Mouse (Mus musculus) megakaryocyte progenitor cell, adult 5-6 weeks (primary cell): ENCODE data around the gene Plce1. TPM values are rescaled to one million over a fixed set of nuclear protein-coding genes. Genes with fewer than 3 reads are reported as not detected.

Experiments
- ATAC-seq: replicated peaks from 2 replicates; pipeline ENCODE4 v1.8.0; 2016; ENCODE audit warnings: mild to moderate bottlenecking, moderate TSS enrichment, inconsistent platforms; ENCODE audit not compliant: poor library complexity
- total RNA-seq, 2 experiments: library from RNA; stranded (forward) in 1 of 2; stranded (reverse) in 1 of 2; fragments of 157-497, 149-512 nt in 1 of 2; fragments of 200-1000 nt in 1 of 2; gene quantifications; 2 replicates each; pipeline versions ENCODE4 v1.2.3 to v1.2.4; 2015 to 2017

The Plce1 gene
- total RNA-seq, 2 experiments from 2014 or later, result 0.08 TPM; not detected in 1

DNA sequence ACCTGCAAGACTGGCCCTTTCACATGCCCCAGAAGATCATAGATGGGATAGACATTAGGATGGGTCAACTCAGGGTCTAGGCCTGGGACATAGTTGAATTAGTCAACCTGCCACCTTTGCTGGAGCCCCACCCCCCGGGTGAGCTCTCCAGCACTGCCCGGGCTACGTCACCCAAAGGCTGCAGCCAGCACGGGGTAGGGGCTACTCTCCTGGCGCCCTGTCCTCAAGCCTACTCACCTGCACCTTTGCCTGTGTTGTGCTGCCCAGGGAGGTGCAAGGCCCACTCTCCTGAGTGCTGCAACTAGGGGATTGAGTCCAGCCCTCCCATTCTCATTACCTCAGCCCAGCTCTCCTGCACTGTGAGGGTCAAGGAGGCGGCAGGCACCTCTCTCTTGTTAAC is 225.5 kb downstream of the Plce1 start:
- no peak for ATAC-seq

DNA sequence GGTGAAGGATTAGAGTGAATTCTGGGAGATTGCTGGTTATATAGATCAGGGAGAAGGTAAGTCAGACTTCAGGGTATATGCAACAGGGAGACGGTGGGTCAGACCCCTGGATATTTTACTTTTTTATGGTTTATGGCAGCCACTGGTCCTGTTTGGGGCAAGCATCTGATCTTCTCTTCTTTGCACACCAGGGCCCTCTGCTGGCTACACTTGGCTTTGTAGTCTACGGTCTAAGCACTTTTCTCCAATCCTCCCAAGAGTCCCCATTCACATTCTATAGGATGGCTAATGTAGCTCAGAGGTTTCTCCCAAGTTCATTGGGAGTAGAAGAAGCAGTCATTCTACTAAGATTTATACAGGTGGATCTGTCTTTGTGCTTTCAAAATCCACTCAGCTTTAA is 228.5 kb downstream of the Plce1 start:
- ATAC-seq, result no peak

DNA sequence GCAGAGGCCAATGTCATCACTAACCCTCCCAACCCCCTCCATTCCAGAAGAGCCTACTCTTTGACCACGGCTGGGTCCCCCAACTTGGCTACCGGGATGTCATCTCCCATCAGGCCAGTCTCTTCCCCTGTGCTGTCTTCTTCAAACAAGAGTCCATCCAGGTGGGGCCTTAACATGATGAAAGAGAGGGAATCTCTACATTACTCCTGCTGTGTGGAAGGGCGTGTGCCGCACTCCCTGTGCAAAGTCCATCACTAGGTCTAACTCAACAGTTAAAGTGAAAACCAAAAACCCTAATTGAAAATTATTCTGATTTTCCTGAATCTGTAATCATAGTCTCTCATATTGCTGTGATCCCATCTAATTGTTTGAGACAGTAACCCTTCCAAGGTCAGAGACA is 240.9 kb downstream of the Plce1 start:
- ATAC-seq, result no peak

DNA sequence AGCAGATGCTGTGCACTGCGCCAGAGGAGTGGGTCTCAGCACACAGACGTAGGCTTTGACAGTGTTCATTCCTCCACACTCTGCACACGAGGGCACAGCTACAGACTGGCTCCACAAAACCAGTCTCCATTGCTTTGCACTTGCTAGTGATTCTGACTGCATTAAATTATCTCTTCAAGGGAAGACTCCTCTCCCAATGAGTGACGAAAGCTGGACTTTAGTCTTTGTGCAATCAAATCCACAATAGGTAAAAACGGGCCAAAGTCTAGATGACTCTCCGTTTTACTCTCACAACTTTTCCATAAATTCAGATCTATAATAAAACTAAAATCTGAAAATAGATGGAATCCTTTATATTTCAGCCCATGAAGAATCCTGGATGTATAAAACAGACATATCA is 242.1 kb downstream of the Plce1 start:
- ATAC-seq, result no peak

DNA sequence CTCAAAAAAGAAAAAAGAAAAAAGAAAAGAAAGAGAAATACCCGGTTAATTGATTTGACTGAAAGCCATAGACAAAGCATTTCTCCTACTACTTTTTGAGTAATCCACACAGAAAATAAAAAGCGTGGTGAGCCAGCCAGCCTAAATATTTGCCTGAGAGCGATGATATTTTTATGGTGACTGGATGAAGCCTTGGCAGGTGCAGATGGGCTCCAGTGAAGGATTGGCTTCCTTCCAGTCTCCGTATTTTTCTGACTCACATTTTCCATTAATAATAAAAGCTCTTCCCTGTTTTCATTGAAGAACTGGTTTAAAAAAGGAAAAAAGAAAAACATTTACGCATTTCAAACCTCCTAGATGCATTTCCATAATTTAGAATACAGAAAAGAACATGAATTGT is 243.1 kb downstream of the Plce1 start:
- ATAC-seq, result no peak

DNA sequence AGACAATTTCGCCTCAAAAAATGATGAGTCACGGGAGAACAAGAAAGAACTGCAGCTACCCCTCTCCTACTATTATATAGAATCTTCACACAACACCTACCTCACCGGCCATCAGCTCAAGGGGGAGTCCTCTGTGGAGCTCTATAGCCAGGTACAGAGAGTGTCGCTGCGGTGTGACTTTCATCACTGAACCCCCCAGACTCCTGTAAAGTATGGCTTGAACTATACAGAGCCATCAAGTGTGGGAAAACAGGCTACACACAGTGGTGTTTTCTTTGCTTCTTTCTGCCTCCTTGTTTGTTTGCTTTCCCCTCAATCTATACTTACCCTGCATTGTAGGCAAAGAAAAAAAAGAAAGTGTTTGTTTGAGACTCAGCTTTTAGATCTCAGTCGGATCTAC is 247.9 kb downstream of the Plce1 start:
- no peak for ATAC-seq

DNA sequence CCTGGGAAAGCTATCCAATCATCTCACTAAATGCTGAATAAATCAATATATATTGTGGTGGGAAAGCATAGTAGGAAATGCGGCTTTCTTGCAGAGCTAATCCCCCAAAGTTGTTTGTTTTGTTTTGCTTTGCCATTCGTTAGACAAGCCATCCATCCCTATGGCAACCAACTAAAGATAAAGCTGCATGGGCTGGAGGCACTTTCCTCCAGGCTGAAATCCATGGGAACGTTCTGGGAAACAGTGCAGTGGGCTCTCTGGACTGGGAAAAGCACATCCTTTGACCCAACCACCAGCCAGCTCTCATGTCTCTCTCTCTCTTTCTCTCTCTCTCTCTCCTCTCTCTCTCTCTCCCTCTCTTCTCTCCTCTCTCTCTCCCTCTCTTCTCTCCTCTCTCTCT is 248.4 kb downstream of the Plce1 start:
- no peak for ATAC-seq

DNA sequence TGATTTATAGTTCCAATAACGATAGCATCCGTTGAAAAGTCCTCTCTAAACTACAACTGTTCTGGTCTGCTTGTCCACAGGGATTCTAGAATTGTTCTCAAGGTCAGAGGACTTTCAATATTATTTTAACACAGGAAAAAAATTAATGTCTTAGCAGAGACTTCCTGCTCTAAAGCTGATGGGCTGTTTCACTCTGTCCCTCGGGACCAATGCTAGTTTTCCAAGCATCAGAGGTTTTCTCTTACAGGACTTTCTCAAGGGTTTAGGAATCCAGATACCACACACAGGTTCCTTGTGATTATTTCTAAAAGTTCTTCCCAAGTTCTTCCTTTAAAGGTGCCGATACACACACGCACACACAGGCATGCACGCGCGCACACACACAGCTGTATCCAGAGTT is 263.6 kb downstream of the Plce1 start:
- no peak for ATAC-seq

DNA sequence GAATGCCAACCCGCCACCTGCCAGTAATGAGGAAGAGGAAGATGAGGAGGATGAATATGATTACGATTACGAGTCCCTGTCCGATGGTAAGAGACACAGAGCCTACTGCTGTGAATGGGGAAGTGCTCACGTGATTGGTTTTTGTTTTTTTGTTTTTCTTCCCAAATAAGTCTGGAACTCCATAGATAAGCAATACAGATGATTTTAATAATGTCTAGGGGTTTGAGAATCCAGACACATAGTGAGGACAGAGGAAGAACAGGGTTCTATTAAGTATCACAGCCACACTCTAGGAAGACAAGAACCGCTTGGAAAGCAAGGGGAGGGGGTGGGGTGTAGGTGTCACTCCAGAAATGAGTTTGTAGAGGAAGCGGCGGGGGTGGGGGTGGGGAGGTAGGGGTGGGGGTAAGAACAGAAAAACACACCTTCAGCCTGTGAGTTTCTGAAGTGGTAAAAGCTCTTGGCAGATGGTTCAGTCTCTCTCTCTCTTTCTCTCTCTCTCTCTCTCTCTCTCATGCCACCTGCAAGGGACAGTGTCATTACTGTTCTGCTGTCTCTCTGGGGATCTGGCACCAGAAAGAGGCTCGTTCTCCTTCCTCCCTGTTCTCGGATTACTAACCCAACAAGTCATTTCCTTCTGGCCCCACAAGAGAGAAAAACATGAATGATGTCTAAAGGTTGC is 265.0 kb downstream of the Plce1 start:
- no peak for ATAC-seq

DNA sequence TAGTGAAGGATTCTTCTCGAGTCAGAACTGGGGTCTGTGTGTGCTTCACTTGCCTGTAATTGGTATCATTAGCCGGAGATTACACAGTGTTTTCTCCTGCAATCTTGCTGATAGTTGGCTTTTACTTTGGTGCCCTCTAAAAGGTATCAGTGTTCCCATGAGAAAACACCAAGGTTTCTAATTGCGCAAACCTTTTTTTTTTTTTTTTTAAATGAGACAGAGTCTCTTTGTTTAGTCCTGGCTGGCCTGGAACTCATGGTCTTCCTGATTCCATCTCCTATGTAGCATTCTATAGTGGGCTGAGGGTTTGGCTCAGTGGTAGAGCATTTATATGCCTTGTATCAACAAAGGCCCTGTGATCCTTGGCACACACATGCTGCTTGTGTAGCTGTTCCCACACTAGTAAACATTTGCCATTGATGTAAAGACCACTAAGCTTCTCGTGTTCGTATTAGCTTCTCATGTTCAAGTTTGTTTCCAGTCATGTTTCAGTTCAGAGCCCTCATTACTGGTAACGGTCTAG is 265.6 kb downstream of the Plce1 start:
- no peak for ATAC-seq

DNA sequence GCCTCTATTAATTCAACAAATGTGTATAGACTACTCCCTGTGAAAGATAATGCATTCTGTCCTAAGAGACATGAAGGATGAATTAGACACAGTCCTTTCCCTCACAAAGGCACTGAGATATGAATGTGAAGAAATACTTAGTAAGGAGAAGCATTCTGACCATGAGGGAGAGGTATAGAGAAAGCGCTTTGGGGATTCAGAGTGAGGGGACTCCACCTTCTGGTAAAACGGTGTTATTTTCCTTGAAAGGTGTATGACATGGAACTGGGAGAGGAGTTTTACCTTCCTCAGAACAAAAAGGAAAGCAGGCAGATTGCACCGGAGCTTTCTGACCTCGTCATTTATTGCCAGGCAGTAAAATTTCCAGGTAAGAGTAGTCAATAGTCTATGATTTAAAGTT is 269.3 kb downstream of the Plce1 start:
- ATAC-seq, result no peak

DNA sequence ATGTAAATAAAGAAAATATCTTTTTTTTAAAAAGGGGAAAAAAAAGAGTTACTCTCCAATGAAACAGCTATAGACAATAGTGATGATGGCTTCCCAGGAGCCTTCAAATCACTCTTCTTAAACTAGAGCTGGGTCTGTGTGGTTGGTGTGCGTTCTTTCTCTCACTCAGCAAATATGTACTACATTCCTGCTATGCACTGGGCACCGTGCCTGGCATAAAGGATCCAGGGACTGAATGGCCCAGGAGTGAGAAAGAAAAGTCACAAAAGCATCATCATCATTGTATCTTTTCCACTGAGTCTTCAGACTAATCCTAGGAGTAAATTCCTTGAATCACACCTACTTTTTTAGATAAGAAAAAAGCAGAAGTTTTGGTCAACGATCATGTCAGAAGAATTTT is 276.3 kb downstream of the Plce1 start:
- no peak for ATAC-seq

DNA sequence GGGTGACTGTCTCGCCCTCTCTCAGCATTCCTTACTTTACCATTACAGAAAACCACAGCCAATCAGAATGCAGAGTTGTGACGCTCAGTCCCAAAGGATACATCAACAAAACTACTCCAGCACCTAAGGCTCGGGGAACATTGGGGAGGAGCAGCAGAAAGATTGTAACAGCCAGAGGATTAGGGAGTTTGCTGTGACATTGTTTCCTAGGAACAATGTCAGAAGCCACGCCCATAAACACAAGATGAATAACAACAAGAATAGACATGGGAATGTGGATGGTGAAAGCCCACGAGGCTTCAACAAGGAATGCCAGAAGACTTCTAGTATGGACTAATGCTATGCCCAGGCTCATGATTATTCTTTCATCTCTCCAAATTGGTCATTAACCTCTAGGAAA is 277.1 kb downstream of the Plce1 start:
- ATAC-seq, result no peak

DNA sequence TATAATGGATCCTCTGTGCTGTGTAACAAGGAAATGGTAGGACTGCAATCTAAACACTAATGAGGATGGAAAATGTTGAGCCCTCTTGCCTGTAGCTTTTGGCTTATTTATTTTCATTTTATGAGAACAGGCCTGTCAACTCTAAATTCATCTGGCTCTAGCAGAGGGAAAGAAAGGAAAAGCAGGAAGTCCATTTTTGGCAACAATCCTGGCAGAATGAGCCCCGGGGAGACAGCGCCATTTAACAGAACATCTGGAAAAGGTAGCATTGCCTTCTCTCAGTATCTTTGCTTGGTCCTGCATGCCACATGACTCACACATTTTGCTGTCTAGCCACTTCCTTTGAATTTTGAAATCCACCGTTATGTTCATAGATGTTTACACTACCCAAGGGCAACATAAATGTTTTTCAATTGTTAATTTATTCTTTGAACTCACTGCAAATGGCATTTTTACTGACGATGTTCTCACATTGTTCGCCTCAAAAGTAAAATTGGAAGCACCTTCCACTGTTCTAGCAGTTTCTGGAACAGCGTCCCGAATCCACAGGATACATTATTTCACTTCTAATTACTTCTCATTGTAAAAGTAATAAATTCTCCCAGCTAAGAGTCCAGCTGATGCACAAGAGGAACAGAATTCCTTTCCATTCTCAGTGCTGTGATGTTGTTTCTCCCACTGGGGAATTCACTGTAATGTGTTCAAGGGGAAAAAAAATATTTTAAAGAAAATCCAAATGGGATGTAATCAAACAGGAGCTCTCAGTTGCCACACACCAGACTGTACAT is 278.0 kb downstream of the Plce1 start:
- ATAC-seq, result no peak

DNA sequence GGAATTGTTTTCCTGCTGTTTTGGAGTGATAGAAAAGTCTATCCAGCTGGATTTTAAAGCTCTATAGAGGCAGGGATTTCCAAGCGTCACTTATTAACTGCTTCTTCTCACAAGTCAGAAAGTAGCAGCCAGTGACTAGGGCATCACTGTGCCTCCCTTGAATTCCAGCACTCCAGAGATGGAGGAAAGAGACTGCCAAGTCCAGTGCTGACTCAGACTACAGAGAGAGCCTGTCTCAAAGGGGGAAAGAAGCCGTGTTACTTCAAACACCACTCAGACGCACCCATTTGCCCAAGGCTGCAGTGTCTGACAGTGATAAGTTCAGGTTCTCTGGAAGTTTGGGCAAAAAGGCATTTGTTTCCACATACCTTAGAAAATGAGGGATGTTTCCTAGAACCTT is 279.5 kb downstream of the Plce1 start:
- ATAC-seq, result no peak

DNA sequence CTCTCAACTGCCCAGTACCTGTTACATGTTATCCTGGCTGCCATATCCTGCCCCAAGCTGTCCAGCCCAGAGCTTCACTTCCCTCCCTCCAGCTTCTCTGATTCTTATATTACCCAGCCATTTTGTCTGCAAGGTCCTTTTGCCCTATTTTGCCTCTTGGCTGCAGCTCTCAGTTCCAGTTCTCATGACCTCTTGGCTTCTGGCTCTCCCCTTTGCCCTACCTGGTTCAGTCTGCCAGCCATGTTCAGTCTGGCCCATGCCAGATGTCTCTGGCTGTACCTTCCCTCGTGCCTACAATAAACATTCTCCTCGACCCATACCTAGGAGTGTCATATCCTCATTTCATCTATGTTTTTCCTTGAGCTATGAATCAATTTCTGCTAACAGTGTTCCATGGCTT is 285.4 kb downstream of the Plce1 start:
- no peak for ATAC-seq

DNA sequence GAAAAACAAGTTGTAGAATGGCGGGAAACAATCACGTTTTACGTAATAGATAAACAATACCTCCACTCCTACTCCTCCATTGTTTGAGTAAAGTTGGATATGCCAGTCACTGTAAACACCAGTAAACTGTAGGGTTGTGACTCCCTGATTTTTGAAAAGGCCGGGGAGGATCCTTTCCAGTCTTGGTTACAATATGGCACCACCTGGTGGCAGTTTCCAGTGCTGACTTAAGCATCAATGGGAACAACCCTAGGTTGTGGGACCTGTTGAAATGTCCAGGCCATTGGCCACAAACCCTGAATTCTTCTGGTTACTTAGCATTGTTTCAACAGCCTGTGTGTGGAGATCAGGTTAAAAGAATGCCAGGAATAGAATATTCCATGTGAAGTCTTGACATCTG is 294.6 kb downstream of the Plce1 start:
- ATAC-seq, result peak; percentile 66

DNA sequence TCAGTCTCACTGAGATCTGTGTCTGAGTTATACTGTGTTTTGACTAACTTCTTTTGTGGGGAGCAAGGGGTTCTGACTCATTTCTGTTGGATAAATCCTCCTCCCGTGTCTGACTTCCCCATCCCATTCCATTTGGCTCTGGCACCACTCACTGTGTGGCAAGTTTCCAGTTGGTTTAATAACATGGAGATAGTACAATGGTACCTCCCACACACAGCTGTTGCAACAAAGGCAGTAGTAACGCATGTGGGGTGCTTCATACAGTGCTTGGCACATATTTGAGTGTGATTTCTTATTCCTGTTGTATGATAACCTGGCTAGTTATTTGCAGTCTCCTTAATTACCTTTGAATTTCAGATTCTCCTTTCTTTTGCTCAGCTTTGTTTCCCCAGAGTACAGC is 297.9 kb downstream of the Plce1 start:
- no peak for ATAC-seq

DNA sequence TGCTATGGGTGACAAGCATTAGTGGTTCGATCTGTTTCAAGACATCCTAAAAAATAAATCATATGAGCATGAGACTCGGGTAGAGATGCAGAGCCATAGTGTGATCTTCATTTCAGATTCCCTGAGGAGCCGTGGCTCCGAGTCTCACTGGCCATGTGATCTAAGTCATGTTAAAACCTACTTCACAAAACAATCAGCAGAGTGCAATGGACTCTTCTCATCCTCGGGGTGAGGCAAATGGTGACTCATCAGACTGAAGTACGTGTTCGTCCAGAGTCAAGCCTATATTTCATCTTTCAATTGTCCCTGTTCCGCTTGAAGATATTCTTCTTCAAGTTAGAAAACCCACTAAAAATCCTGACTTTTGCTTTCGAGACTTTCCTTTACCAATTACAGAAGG is 302.6 kb downstream of the Plce1 start:
- no peak for ATAC-seq

DNA sequence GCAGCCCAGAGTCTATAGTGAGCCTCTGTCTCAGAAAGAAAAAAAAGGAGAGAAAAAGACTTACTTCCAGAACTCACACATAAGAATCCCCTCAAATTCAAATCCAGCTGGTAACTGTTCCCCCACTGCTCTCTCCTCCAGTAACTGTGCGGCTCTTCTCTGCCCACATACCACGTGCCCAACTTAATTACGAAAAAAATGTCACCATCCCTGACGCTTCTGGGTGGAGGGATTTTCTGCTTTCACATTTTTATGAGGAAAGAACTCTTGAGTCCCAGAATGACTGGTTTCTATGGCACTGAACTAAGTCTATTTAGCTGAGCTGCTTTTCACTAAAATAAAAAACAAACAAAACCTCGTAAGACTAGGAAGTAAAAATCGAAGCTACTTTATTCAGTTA is 306.8 kb downstream of the Plce1 start:
- no peak for ATAC-seq

DNA sequence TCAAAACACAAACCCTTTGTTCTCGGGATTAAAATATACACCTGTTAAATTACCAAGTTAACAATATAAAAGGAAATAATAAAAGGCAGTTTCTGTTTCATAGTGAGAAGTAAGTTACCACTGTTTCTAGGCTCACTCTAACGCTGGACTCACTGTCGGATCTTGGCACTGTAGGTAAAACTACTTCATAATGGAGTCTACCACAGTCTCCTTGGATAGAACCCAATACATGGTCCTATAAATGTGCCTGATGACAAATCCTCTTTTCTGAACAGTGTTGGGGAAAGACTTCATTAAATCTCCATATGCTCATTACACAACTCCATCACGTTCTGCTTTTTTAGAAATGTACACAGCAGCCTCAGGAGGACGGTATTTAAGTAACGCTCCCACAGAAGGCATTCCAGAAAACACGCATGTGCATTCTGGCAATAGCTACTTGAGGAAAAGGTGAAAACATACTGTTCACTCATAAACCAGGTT is 312.7 kb downstream of the Plce1 start:
- no peak for ATAC-seq

DNA sequence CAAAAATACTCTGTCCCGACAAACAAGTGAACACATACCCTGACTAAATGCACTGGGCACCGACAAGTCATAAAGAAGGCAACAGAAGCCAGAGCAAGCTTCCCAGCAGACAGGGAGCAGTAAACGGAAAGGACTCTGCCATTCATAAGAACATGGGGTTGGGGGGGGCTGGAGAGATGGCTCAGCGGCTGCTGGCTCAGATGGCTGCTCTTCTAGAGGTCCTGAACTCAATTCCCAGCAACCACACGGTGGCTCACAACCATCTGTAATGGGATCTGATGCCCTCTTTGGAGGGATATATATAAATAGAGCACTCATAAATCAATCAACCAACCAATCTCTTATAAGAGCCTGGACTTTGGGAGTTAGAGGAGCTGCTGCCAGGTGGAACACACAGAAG is 315.6 kb downstream of the Plce1 start:
- ATAC-seq, result no peak
